Comparison of ENCODE assay signal across 18 mouse cellular contexts in the genomic region with DNA sequence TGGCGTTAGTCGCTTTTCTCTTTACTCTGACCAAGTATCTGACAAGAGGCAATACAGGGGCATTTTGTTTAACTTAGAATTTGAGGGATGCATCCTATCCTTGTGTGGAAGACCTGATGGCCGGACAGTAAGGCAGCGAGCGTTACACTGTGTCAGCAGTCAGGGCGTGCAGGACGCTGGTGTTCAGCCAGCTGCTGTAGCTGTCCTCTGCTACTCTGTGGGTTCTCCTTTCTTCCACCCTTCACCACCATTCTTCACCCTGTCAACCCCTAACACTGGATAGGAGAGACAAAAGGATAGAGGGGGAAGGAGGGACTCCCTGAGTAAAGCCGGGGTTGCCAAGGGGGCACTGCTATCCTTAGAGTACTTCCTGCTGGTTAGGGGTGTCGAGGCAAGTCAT.
DNase-seq lines count a peak whose midpoint lies in the region; ATAC-seq and TF ChIP-seq lines count a peak whose summit lies in the region.
"Had no signal": no experiment of that assay in that cellular context is flagged by ENCODE, and none has a peak within 500 bp of the region (broad histone marks: within the 10 kb centered on the region; RNA-seq: fewer than 3 reads in every experiment).

No protein-coding gene starts in this region.

- no peak for TF ChIP-seq CTCF in hindbrain, postnatal 0 days (IDR thresholded peaks at IDR 0.05; ENCODE audit: low read depth)

- H3K27ac ChIP-seq in hindbrain, embryonic 11.5 days (ENCODE audit: low read depth, low read length): no peak overlapping the region
- H3K27ac ChIP-seq in hindbrain, embryonic 12.5 days: no peak overlapping the region
- H3K27ac ChIP-seq in neural tube, embryonic 11.5 days (ENCODE audit: low read depth, low read length): no peak overlapping the region
- no peak overlapping the region for H3K27ac ChIP-seq in hindbrain, postnatal 0 days
- H3K27ac ChIP-seq: embryonic facial prominence, embryonic 13.5 days; forebrain, embryonic 12.5 days had no signal

- H3K9ac ChIP-seq in hindbrain, embryonic 11.5 days (ENCODE audit: low read depth, low read length): 0 out of 2 replicates have a peak overlapping the region, but pooled peaks have one; percentile 5
- H3K9ac ChIP-seq in hindbrain, embryonic 12.5 days: no peak overlapping the region
- no peak overlapping the region for H3K9ac ChIP-seq in neural tube, embryonic 11.5 days (ENCODE audit: low read length)
- H3K9ac ChIP-seq in hindbrain, postnatal 0 days (replicated peaks; ENCODE audit: low read length): no peak overlapping the region
- H3K9ac ChIP-seq: embryonic facial prominence, embryonic 13.5 days; forebrain, embryonic 12.5 days had no signal

- peak; percentile 16 for DNase-seq in hindbrain, embryonic 11.5 days (ENCODE audit: low spot score)
- peak; percentile 23 for DNase-seq in neural tube, embryonic 11.5 days (ENCODE audit: low spot score)
- no peak for DNase-seq in neural tube, embryonic 10.5 days (ENCODE audit: extremely low spot score, low spot score)
- no peak for DNase-seq in hindbrain, postnatal 0 days (ENCODE audit: low spot score)
- no peak for DNase-seq in gastrocnemius, postnatal 4 days (ENCODE audit: low spot score in 2 of 2)
- no peak for DNase-seq in frontal cortex, postnatal 14 days (ENCODE audit: low spot score in 2 of 2)
- DNase-seq: adrenal gland, adult 2 months; adrenal gland, postnatal 25 days; cerebellum, adult 2 months; cerebellum, postnatal 14 days; gastrocnemius, postnatal 14 days; heart, postnatal 10 days; heart, postnatal 4 days had no signal

- no peaks in the 10 kb centered on the region for H3K36me3 ChIP-seq in hindbrain, embryonic 11.5 days (ENCODE audit: control insufficient read depth, insufficient read depth, low read length)
- H3K36me3 ChIP-seq in hindbrain, embryonic 12.5 days: no peaks in the 10 kb centered on the region
- no peaks in the 10 kb centered on the region for H3K36me3 ChIP-seq in neural tube, embryonic 11.5 days (ENCODE audit: control insufficient read depth, insufficient read depth, low read length)
- no peaks in the 10 kb centered on the region for H3K36me3 ChIP-seq in hindbrain, postnatal 0 days (ENCODE audit: insufficient read depth, low read length)
- H3K36me3 ChIP-seq: forebrain, embryonic 12.5 days had no signal

- peak; percentile 54; the same call in 1 of the 2 replicates for ATAC-seq in hindbrain, embryonic 11.5 days (ENCODE audit: low FRiP score)
- no peak for ATAC-seq in hindbrain, embryonic 12.5 days (ENCODE audit: low FRiP score)
- ATAC-seq in neural tube, embryonic 11.5 days (ENCODE audit: insufficient read depth, low FRiP score, low TSS enrichment): 0 out of 2 replicates have a peak, but pooled peaks have one; percentile 16
- ATAC-seq in hindbrain, postnatal 0 days: 0 out of 2 replicates have a peak, but pooled peaks have one; percentile 51
- ATAC-seq: forebrain, embryonic 16.5 days; intestine, embryonic 16.5 days had no signal

- no peaks in the 10 kb centered on the region for H3K9me3 ChIP-seq in hindbrain, embryonic 11.5 days (ENCODE audit: control insufficient read depth, low read length)
- H3K9me3 ChIP-seq in hindbrain, embryonic 12.5 days (replicated peaks): no peaks in the 10 kb centered on the region
- H3K9me3 ChIP-seq in neural tube, embryonic 11.5 days (ENCODE audit: control insufficient read depth, low read length): no peaks in the 10 kb centered on the region
- no peaks in the 10 kb centered on the region for H3K9me3 ChIP-seq in hindbrain, postnatal 0 days (ENCODE audit: low read length)
- H3K9me3 ChIP-seq: embryonic facial prominence, embryonic 13.5 days; forebrain, embryonic 12.5 days had no signal

- WGBS in hindbrain, embryonic 11.5 days: 53% methylated on average over 9 of the region's 9 CpGs
- 43% methylated on average over 9 of the region's 9 CpGs for WGBS in hindbrain, embryonic 12.5 days
- 67% methylated on average over 9 of the region's 9 CpGs for WGBS in neural tube, embryonic 11.5 days
- WGBS in hindbrain, postnatal 0 days: 41% methylated on average over 9 of the region's 9 CpGs

- no peak overlapping the region for H3K4me3 ChIP-seq in hindbrain, embryonic 11.5 days (ENCODE audit: low read depth, low read length)
- H3K4me3 ChIP-seq in hindbrain, embryonic 12.5 days: no peak overlapping the region
- H3K4me3 ChIP-seq in neural tube, embryonic 11.5 days (ENCODE audit: low read depth, low read length): no peak overlapping the region
- H3K4me3 ChIP-seq in hindbrain, postnatal 0 days (ENCODE audit: low read length): no peak overlapping the region
- H3K4me3 ChIP-seq: embryonic facial prominence, embryonic 13.5 days; forebrain, embryonic 12.5 days had no signal

- 0 out of 2 replicates have a peak, but pooled peaks cover 3% of the 10 kb centered on the region for H3K4me1 ChIP-seq in hindbrain, embryonic 11.5 days (replicated peaks; ENCODE audit: control insufficient read depth, insufficient read depth, low read length)
- peaks cover 12% of the 10 kb centered on the region for H3K4me1 ChIP-seq in hindbrain, embryonic 12.5 days
- no peaks in the 10 kb centered on the region for H3K4me1 ChIP-seq in neural tube, embryonic 11.5 days (ENCODE audit: control insufficient read depth, insufficient read depth, low read length)
- no peaks in the 10 kb centered on the region for H3K4me1 ChIP-seq in hindbrain, postnatal 0 days (ENCODE audit: insufficient read depth, low read length)
- H3K4me1 ChIP-seq: embryonic facial prominence, embryonic 13.5 days; forebrain, embryonic 12.5 days had no signal

- no peak overlapping the region for H3K4me2 ChIP-seq in hindbrain, embryonic 11.5 days (replicated peaks; ENCODE audit: low read depth, low read length)
- no peak overlapping the region for H3K4me2 ChIP-seq in hindbrain, embryonic 12.5 days (replicated peaks)
- no peak overlapping the region for H3K4me2 ChIP-seq in neural tube, embryonic 11.5 days (ENCODE audit: low read depth)
- H3K4me2 ChIP-seq in hindbrain, postnatal 0 days (ENCODE audit: low read depth, low read length): no peak overlapping the region
- H3K4me2 ChIP-seq: embryonic facial prominence, embryonic 13.5 days; forebrain, embryonic 12.5 days had no signal

- H3K27me3 ChIP-seq in hindbrain, embryonic 11.5 days (ENCODE audit: control insufficient read depth, insufficient read depth, low read length): no peaks in the 10 kb centered on the region
- no peaks in the 10 kb centered on the region for H3K27me3 ChIP-seq in hindbrain, embryonic 12.5 days
- H3K27me3 ChIP-seq in neural tube, embryonic 11.5 days (ENCODE audit: control insufficient read depth, insufficient read depth, low read length): no peaks in the 10 kb centered on the region
- no peaks in the 10 kb centered on the region for H3K27me3 ChIP-seq in hindbrain, postnatal 0 days (ENCODE audit: insufficient read depth, low read length)
- H3K27me3 ChIP-seq: embryonic facial prominence, embryonic 13.5 days; forebrain, embryonic 12.5 days had no signal

Comparison
In these comparisons a context has a peak if more than half of its experiments do, and no peak if none do; other contexts are left out.
1. DNase-seq: peak in hindbrain, embryonic 11.5 days (single experiment) and neural tube, embryonic 11.5 days (single experiment); none in neural tube, embryonic 10.5 days (single experiment), hindbrain, postnatal 0 days (single experiment), gastrocnemius, postnatal 4 days (0 of 2) and frontal cortex, postnatal 14 days (0 of 2).